Mouse (Mus musculus) small intestine, adult 2 months (tissue): ENCODE results near the gene Rsc1a1.

ENCODE experiments used
- CTCF ChIP-seq: fragments of 200-500 bp; IDR thresholded peaks from 2 replicates; pipeline ENCODE4 v1.5.1; 2012; ENCODE audit warnings: low read depth, mild to moderate bottlenecking, control low read depth, inconsistent platforms, low read length, moderate library complexity, mixed read lengths; ENCODE audit not compliant: insufficient replicate concordance, insufficient read length; ENCODE audit errors: extremely low read depth
- POLR2A ChIP-seq: fragments of 200-500 bp; IDR thresholded peaks from 2 replicates; pipeline ENCODE4 v1.6.1; 2012; ENCODE audit warnings: low read depth, mild to moderate bottlenecking, control low read depth, inconsistent platforms, low read length, moderate library complexity

DNA sequence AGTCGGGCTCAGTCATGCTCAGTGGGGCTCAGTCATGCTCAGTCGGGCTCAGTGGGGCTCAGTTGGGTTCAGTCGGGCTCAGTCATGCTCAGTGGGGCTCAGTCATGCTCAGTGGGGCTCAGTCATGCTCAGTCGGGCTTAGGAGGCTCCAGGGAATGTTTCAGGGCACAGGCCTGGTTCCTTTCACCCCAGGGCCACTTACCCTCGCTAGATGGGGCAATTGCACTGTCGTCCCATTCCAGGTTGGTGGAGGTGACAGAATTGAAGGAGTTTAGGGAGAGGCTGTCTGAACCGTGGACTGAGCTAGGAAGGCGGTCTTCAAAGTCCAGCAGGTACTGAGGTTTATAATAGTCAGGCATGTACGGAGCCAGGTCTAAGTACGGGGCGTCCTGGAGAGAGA, 45.9 kb downstream of the Rsc1a1 start:
- TF ChIP-seq CTCF (no peak), POLR2A (no peak)
